11 mouse cellular contexts compared by ENCODE assay signal in genomic region chr14:121113785-121114184, GRCm38 (mm10).
DNase-seq lines count a peak whose midpoint lies in the region; ATAC-seq and TF ChIP-seq lines count a peak whose summit lies in the region.
"Had no signal": no experiment of that assay in that cellular context is flagged by ENCODE, and none has a peak within 500 bp of the region (broad histone marks: within the 10 kb centered on the region; RNA-seq: fewer than 3 reads in every experiment).

No protein-coding gene starts in this region.

- TF ChIP-seq CTCF in midbrain, postnatal 0 days (IDR thresholded peaks at IDR 0.05), result no peak

- H3K9ac ChIP-seq in midbrain, postnatal 0 days (replicated peaks; ENCODE audit: low read length, poor library complexity, severe bottlenecking), result no peak overlapping the region
- H3K9ac ChIP-seq: embryonic facial prominence, embryonic 15.5 days; lung, embryonic 14.5 days had no signal

- no peaks in the 10 kb centered on the region for H3K4me1 ChIP-seq in midbrain, postnatal 0 days (ENCODE audit: insufficient read depth, low read length)
- H3K4me1 ChIP-seq in midbrain, embryonic 10.5 days, result peaks cover 11% of the 10 kb centered on the region

- WGBS in midbrain, postnatal 0 days, result 70% methylated on average over 6 of the region's 6 CpGs
- 86% methylated on average over 6 of the region's 6 CpGs for WGBS in midbrain, embryonic 10.5 days

- no peak overlapping the region for H3K4me2 ChIP-seq in midbrain, postnatal 0 days (ENCODE audit: low read depth, low read length, poor library complexity, severe bottlenecking)
- H3K4me2 ChIP-seq: embryonic facial prominence, embryonic 15.5 days; lung, embryonic 14.5 days had no signal

- H3K9me3 ChIP-seq in midbrain, postnatal 0 days (ENCODE audit: low read length), result no peaks in the 10 kb centered on the region
- H3K9me3 ChIP-seq in midbrain, embryonic 10.5 days (replicated peaks), result no peaks in the 10 kb centered on the region
- H3K9me3 ChIP-seq: embryonic facial prominence, embryonic 15.5 days had no signal

- H3K27ac ChIP-seq in midbrain, postnatal 0 days (ENCODE audit: low read depth, low read length), result no peak overlapping the region
- H3K27ac ChIP-seq in midbrain, embryonic 10.5 days (replicated peaks), result no peak overlapping the region
- H3K27ac ChIP-seq: embryonic facial prominence, embryonic 15.5 days; heart, adult 2 months had no signal

- H3K4me3 ChIP-seq in midbrain, postnatal 0 days (ENCODE audit: low read depth, low read length), result no peak overlapping the region
- no peak overlapping the region for H3K4me3 ChIP-seq in midbrain, embryonic 10.5 days
- H3K4me3 ChIP-seq: embryonic facial prominence, embryonic 15.5 days; heart, adult 2 months had no signal

- H3K36me3 ChIP-seq in midbrain, postnatal 0 days (ENCODE audit: insufficient read depth, low read length), result 0 out of 2 replicates have a peak, but pooled peaks cover 4% of the 10 kb centered on the region
- H3K36me3 ChIP-seq in midbrain, embryonic 10.5 days, result peaks cover 14% of the 10 kb centered on the region

- ATAC-seq in midbrain, postnatal 0 days (ENCODE audit: low FRiP score), result peak; percentile 56; the same call in 1 of the 2 replicates

- peak; percentile 52 for DNase-seq in cerebellum, adult 11-12 months
- no peak for DNase-seq in cerebellum, postnatal 4 days (ENCODE audit: low spot score in 2 of 2)
- peak; percentile 66 for DNase-seq in midbrain, postnatal 0 days (ENCODE audit: low spot score)
- no peak for DNase-seq in midbrain, embryonic 10.5 days (ENCODE audit: low spot score)
- DNase-seq in layer of hippocampus, adult 8-10 months (ENCODE audit: low spot score in 2 of 2), result peak; percentile 64 to 84
- DNase-seq in right cerebral cortex, postnatal 36 days (ENCODE audit: low spot score in 2 of 2), result peak; percentile 50 to 63
- no peak for DNase-seq in ovary, adult 18-20 months (ENCODE audit: low spot score)
- DNase-seq in testis, postnatal 10 days (ENCODE audit: low spot score), result no peak
- DNase-seq: heart, adult 2 months; lung, embryonic 14.5 days had no signal

- H3K27me3 ChIP-seq in midbrain, postnatal 0 days (ENCODE audit: insufficient read depth, low read length), result no peaks in the 10 kb centered on the region
- H3K27me3 ChIP-seq in midbrain, embryonic 10.5 days (ENCODE audit: low read depth, poor library complexity, severe bottlenecking), result no peaks in the 10 kb centered on the region
- H3K27me3 ChIP-seq: embryonic facial prominence, embryonic 15.5 days had no signal

Comparison
In these comparisons a context has a peak if more than half of its experiments do, and no peak if none do; other contexts are left out.
1. DNase-seq: peak in cerebellum, adult 11-12 months (single experiment), midbrain, postnatal 0 days (single experiment), layer of hippocampus, adult 8-10 months (2 of 2) and right cerebral cortex, postnatal 36 days (2 of 2); none in cerebellum, postnatal 4 days (0 of 2), midbrain, embryonic 10.5 days (single experiment), ovary, adult 18-20 months (single experiment) and testis, postnatal 10 days (single experiment).